Mouse (Mus musculus): Measurements from ENCODE around the gene Rad23a. TPM values are rescaled to one million over a fixed set of nuclear protein-coding genes. Genes with fewer than 3 reads are reported as not detected.

Rad23a gene
- total and polyA plus RNA-seq, 3 experiments: 62.6 to 155 TPM; not detected in 1

DNA sequence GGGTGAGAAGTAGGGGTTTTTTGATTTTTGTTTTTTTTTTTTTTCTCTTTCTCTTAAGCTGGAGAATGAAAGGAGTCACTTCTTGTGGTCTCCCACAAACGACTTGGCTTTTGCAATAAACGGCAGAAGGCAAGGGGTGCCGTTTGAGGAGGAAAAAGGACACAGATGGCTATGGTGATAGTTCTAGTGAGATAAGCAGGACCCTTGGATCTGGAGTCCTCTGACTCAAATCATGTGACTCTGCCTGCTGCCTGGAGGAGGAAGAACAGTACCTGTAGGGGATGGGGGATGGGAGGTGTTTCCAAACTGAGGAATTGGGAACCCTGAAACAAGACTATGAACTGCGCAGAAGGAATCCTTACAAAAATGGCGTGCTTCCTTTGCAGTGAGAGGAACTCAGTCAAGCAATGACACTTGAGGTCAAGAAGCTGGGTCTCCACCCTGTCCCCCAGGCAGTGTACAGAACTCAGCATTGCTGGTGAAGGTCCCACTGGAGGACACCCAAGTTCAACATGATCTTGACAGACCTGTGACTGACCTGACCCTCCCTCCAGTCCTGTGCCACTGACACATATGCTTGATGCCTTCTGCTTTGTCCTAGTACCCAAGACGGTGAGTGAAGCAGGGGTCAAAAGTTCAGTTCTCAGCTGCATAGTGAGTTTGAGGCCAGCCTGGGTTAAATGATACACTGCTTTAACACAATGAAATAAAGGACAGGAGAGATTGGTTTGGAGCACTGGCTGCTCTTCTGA, 7.4 kb upstream of the Rad23a start (continued):
- TF ChIP-seq RCOR1 (IDR thresholded peaks at IDR 0.05; ENCODE audit: low read depth, low read length) (peak; percentile 84; the same call in 1 of the 2 replicates), MAX (IDR thresholded peaks at IDR 0.05; ENCODE audit: low read length) (peak; percentile 75; the same call in 1 of the 2 replicates), USF1 (IDR thresholded peaks at IDR 0.05; ENCODE audit: low read depth, low read length) (peak; percentile 95), GABPA (IDR thresholded peaks at IDR 0.05; ENCODE audit: low read depth, low read length) (no peak), SMC3 (IDR thresholded peaks at IDR 0.05; ENCODE audit: low read depth, low read length) (no peak)

GRCm38 (mm10) chr8:84846722-84847572, 6.5 kb upstream of the Rad23a start, which contains the start of gene Calr:
Gene Calr, minus strand, starts transcription at chr8:84846934.
- peak; percentile 100 for DNase-seq (ENCODE audit: low read depth, low spot score)
- H3K9ac ChIP-seq (ENCODE audit: control insufficient read depth, low read depth, low read length, poor library complexity, severe bottlenecking): peak within 1 kb of the TSS; percentile 92
- peaks cover 31% of the 10 kb centered on the region for H3K79me2 ChIP-seq (ENCODE audit: control insufficient read depth, insufficient read depth, low read length, poor library complexity)
- peak within 1 kb of the TSS; percentile 76 to 85 for H3K4me3 ChIP-seq (ENCODE audit: control insufficient read depth in 1 of 2, insufficient read depth in 1 of 2, low read depth in 2 of 2, low read length in 2 of 2)
- peaks cover 13 to 31% of the 10 kb centered on the region in 2 experiments for H3K36me3 ChIP-seq (ENCODE audit: control insufficient read depth in 1 of 2, insufficient read depth in 2 of 2, low read length in 2 of 2)
- peaks cover 7 to 18% of the 10 kb centered on the region in 2 experiments; a peak in 3 of 4 replicates for H3K4me1 ChIP-seq (ENCODE audit: control insufficient read depth in 1 of 2, insufficient read depth in 2 of 2, low read length in 2 of 2)
- H3K27me3 ChIP-seq (ENCODE audit: control insufficient read depth in 1 of 2, insufficient read depth in 2 of 2, low read length in 2 of 2): no peaks in the 10 kb centered on the region
- H3K9me3 ChIP-seq (replicated peaks; ENCODE audit: insufficient read depth, low read length): no peaks in the 10 kb centered on the region
- peak within 1 kb of the TSS; percentile 98 for H3K27ac ChIP-seq (ENCODE audit: control insufficient read depth, low read depth, low read length)
- TF ChIP-seq EP300 (IDR thresholded peaks at IDR 0.05; ENCODE audit: low read depth in 1 of 2, low read length in 2 of 2) (peak in 1 of 2 experiments; percentile 52; a peak in 2 of 4 replicates), MXI1 (IDR thresholded peaks at IDR 0.05; ENCODE audit: low read depth, low read length) (peak; percentile 92), ZC3H11A (IDR thresholded peaks at IDR 0.05; ENCODE audit: low read depth, low read length) (no peak), TAL1 (IDR thresholded peaks at IDR 0.05; ENCODE audit: low read length) (no peak), BHLHE40 (IDR thresholded peaks at IDR 0.05; ENCODE audit: borderline replicate concordance, low read depth, low read length) (peak; percentile 91), MAZ (IDR thresholded peaks at IDR 0.05; ENCODE audit: low read depth, low read length) (peak; percentile 99), MYB (IDR thresholded peaks at IDR 0.05; ENCODE audit: low read depth, low read length) (no peak), TCF12 (IDR thresholded peaks at IDR 0.05; ENCODE audit: low read depth, low read length) (peak; percentile 76), GATA1 (IDR thresholded peaks at IDR 0.05; ENCODE audit: low read depth, low read length) (no peak), E2F4 (IDR thresholded peaks at IDR 0.05; ENCODE audit: borderline replicate concordance, low read depth, low read length) (no peak), MAX (IDR thresholded peaks at IDR 0.05; ENCODE audit: low read length) (peak; percentile 97), CHD2 (IDR thresholded peaks at IDR 0.05; ENCODE audit: low read length) (peak; percentile 86), HCFC1 (IDR thresholded peaks at IDR 0.05; ENCODE audit: low read depth, low read length) (peak; percentile 85), ETS1 (IDR thresholded peaks at IDR 0.05; ENCODE audit: low read depth, low read length) (peak; percentile 57), GABPA (IDR thresholded peaks at IDR 0.05; ENCODE audit: low read depth, low read length) (no peak), ZKSCAN1 (IDR thresholded peaks at IDR 0.05; ENCODE audit: low read depth, low read length) (no peak), SMC3 (IDR thresholded peaks at IDR 0.05; ENCODE audit: low read depth, low read length) (no peak), ZMIZ1 (IDR thresholded peaks at IDR 0.05; ENCODE audit: low read depth, low read length) (peak; percentile 100), ZNF384 (IDR thresholded peaks at IDR 0.05; ENCODE audit: low read depth, low read length) (peak; percentile 28; the same call in 1 of the 2 replicates), USF1 (IDR thresholded peaks at IDR 0.05; ENCODE audit: low read depth, low read length) (peak; percentile 99), RCOR1 (IDR thresholded peaks at IDR 0.05; ENCODE audit: low read depth, low read length) (no peak), MYC (IDR thresholded peaks at IDR 0.05; ENCODE audit: low read depth, low read length) (peak; percentile 72), MEF2A (IDR thresholded peaks at IDR 0.05; ENCODE audit: extremely low read depth, insufficient replicate concordance, low read depth, low read length, poor library complexity, severe bottlenecking) (no peak), POLR2AphosphoS5 (IDR thresholded peaks at IDR 0.05; ENCODE audit: borderline replicate concordance, low read depth, low read length) (peak; percentile 94), JUND (IDR thresholded peaks at IDR 0.05; ENCODE audit: low read depth, low read length) (no peak), CHD1 (IDR thresholded peaks at IDR 0.05; ENCODE audit: low read depth, low read length) (no peak), UBTF (IDR thresholded peaks at IDR 0.05; ENCODE audit: borderline replicate concordance, insufficient read depth, low read depth, low read length) (0 out of 2 replicates have a peak, but pooled peaks have one; percentile 45), SIN3A (IDR thresholded peaks at IDR 0.05; ENCODE audit: low read length) (peak; percentile 79; the same call in 1 of the 2 replicates), RAD21 (IDR thresholded peaks at IDR 0.05; ENCODE audit: low read depth, low read length) (no peak), ELF1 (IDR thresholded peaks at IDR 0.05; ENCODE audit: low read depth, low read length) (peak; percentile 47; the same call in 1 of the 2 replicates)
